Mouse (Mus musculus): Measurements from ENCODE around the gene Ttll8. TPM values are rescaled to one million over a fixed set of nuclear protein-coding genes. Genes with fewer than 3 reads are reported as not detected.

Gene Ttll8
- polyA plus RNA-seq, 1 experiment from 2014 or later: not detected

DNA sequence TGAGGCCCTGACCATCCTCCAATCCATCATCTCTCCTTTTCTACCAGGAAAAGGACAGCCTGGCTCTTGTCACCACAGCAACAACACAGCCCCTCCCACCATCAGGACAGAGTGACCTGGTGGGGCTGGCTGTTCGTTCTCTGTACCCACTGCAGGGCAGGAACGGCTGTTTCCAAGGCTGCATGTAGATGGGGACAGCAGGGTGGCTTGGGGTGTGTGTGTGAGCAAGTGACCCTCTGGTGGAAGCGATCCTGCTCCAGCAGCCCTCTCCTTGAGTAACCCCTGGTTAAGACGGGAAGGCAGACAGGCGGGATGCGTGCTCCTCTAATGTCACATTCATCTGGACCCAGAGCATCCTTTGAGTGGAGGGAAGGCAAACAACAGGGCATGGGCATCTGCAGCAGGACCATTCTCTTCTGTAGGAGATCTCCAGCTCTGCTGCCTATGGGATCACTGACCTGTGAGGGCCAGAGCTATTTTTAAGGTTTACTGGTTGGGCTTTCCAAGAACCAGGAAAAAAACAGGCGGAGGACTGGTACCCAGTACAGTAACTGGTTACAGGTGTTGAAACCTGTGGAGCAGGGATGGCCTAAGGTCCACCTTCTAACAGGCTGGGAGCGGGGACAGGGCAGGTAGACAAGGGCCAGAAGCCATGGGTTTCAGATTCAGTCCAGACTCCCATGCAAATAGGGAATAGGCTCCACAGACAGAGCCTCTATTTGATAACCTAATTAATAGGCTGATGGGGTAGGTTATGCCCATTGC lies 94.8 kb downstream of the Ttll8 start:
- H3K36me3 ChIP-seq (replicated peaks; ENCODE audit: control insufficient read depth, insufficient read depth): peaks cover 2% of the 10 kb centered on the region
- no peak for DNase-seq (ENCODE audit: low spot score)
- 68% methylated on average over 8 of the region's 8 CpGs for WGBS

DNA sequence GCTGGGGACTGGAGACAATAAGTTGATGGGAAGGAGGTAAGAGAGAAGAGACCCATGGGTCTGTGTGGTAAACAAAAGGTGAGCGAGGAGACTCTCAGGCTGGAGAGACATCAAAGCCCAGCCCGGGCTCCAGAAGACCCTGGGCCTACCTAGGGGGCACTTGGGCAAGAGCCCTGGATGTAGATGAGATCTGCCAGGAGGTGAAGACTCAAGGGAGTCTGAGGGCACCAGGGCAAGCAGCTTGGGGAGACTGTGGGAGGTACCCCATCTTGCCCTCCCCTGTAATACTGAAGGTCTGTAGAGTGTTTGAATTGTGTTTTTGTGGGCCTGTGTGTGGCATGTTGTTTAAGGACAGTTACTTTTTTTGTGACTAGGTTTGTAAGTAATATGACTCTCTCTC lies 95.5 kb downstream of the Ttll8 start:
- no peak for ATAC-seq (ENCODE audit: low FRiP score)

More for the DNA sequence above, 94.8 kb downstream of the Ttll8 start:
- Histone ChIP-seq H3K9me3 (ENCODE audit: control insufficient read depth, low read length) (no peaks in the 10 kb centered on the region), H3K4me2 (replicated peaks) (no peak overlapping the region), H3K27me3 (ENCODE audit: control insufficient read depth, insufficient read depth, low read length) (no peaks in the 10 kb centered on the region), H3K4me3 (replicated peaks; ENCODE audit: low read length) (no peak overlapping the region), H3K27ac (no peak overlapping the region), H3K4me1 (replicated peaks; ENCODE audit: control insufficient read depth, insufficient read depth, low read length) (peaks cover 9% of the 10 kb centered on the region), H3K9ac (no peak overlapping the region)
- no peak for ATAC-seq (ENCODE audit: low FRiP score)

DNA sequence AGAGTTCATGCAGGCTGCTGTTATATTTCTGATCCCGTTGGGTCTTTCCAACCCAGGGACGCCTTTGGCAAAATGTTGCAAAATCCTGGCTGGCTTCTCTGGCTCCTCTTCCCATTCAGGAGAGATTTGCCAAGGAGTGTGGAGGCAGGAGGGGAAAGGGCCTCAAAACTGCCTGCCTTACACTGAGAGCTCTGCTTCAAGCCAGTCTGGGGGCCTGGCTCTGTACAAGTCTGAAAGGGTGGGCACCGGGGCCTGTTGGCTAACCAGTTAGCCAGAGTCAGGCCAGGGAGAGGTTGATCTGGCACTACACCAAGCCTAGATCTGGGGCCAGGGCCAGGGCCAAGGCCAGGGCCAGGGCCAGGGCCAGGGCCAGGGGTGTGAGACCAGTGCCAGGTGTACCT lies 96.1 kb downstream of the Ttll8 start:
- Histone ChIP-seq H3K4me3 (replicated peaks; ENCODE audit: low read length) (no peak overlapping the region), H3K27me3 (ENCODE audit: control insufficient read depth, insufficient read depth, low read length) (no peaks in the 10 kb centered on the region), H3K9ac (no peak overlapping the region), H3K9me3 (ENCODE audit: control insufficient read depth, low read length) (no peaks in the 10 kb centered on the region), H3K27ac (no peak overlapping the region), H3K4me2 (replicated peaks) (no peak overlapping the region), H3K4me1 (replicated peaks; ENCODE audit: control insufficient read depth, insufficient read depth, low read length) (peaks cover 4% of the 10 kb centered on the region), H3K36me3 (replicated peaks; ENCODE audit: control insufficient read depth, insufficient read depth) (no peaks in the 10 kb centered on the region)
- ATAC-seq (ENCODE audit: low FRiP score) (no peak), DNase-seq (ENCODE audit: low spot score) (no peak)
- 91% methylated on average over 3 of the region's 3 CpGs for WGBS

More for the DNA sequence above, 95.5 kb downstream of the Ttll8 start:
- no peak overlapping the region for H3K4me3 ChIP-seq (replicated peaks; ENCODE audit: low read length)
- H3K9me3 ChIP-seq (ENCODE audit: control insufficient read depth, low read length): no peaks in the 10 kb centered on the region
- no peaks in the 10 kb centered on the region for H3K36me3 ChIP-seq (replicated peaks; ENCODE audit: control insufficient read depth, insufficient read depth)
- no peak for DNase-seq (ENCODE audit: low spot score)
- H3K27ac ChIP-seq: no peak overlapping the region
- no peak overlapping the region for H3K4me2 ChIP-seq (replicated peaks)
- no peak overlapping the region for H3K9ac ChIP-seq
- H3K4me1 ChIP-seq (replicated peaks; ENCODE audit: control insufficient read depth, insufficient read depth, low read length): peaks cover 4% of the 10 kb centered on the region
- no peaks in the 10 kb centered on the region for H3K27me3 ChIP-seq (ENCODE audit: control insufficient read depth, insufficient read depth, low read length)
- 86% methylated on average over 2 of the region's 2 CpGs for WGBS

DNA sequence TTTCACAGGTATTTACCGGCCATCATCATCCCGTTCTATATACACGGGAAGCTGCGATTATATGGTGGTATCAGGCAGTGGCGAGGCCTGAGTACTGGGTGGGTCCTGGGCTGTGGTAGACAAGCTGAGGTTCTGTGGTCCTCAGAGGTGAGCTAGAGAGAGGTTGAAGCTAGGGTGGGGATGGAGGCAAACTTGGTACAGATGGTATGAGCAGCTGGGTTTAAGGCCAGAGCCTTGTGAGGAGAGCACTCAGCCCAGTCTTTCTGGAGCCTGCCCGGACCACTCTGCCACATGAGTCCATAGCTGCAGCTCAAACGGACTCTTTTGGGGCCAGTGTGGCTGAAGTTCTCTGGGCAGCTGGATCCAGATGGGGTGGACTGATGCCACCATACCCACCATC lies 96.9 kb downstream of the Ttll8 start:
- Histone ChIP-seq H3K27me3 (ENCODE audit: control insufficient read depth, insufficient read depth, low read length) (no peaks in the 10 kb centered on the region), H3K9ac (no peak overlapping the region), H3K4me1 (replicated peaks; ENCODE audit: control insufficient read depth, insufficient read depth, low read length) (peaks cover 4% of the 10 kb centered on the region), H3K4me2 (replicated peaks) (no peak overlapping the region), H3K27ac (no peak overlapping the region), H3K36me3 (replicated peaks; ENCODE audit: control insufficient read depth, insufficient read depth) (no peaks in the 10 kb centered on the region), H3K9me3 (ENCODE audit: control insufficient read depth, low read length) (no peaks in the 10 kb centered on the region), H3K4me3 (replicated peaks; ENCODE audit: low read length) (no peak overlapping the region)
- no peak for ATAC-seq (ENCODE audit: low FRiP score)
- DNase-seq (ENCODE audit: low spot score): no peak
- 95% methylated on average over 7 of the region's 7 CpGs for WGBS

DNA sequence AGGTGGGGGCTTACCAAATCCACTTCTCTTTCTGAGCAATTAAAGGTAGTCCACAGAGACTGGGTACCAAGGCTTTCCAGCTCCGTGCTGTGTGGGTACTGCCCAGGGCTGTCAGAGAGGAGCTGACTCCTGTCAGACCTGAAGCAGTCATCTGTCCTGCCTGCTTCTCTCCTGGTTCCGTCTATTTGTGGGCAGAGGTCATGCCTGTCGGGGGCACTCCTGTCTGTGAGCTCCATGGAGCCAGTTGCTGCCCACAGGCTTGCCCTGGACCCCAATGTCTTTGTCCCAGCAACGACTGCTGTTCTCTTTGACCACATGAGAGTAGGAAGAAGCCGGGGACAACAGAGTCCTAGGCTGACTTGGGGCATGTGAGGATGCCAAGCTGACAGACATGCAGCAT lies 97.6 kb downstream of the Ttll8 start:
- Histone ChIP-seq H3K4me3 (replicated peaks; ENCODE audit: low read length) (no peak overlapping the region), H3K4me1 (replicated peaks; ENCODE audit: control insufficient read depth, insufficient read depth, low read length) (peaks cover 4% of the 10 kb centered on the region), H3K27ac (no peak overlapping the region), H3K4me2 (replicated peaks) (no peak overlapping the region), H3K36me3 (replicated peaks; ENCODE audit: control insufficient read depth, insufficient read depth) (no peaks in the 10 kb centered on the region), H3K27me3 (ENCODE audit: control insufficient read depth, insufficient read depth, low read length) (no peaks in the 10 kb centered on the region), H3K9me3 (ENCODE audit: control insufficient read depth, low read length) (no peaks in the 10 kb centered on the region), H3K9ac (no peak overlapping the region)
- 87% methylated on average over 5 of the region's 5 CpGs for WGBS
- DNase-seq (ENCODE audit: low spot score) (no peak), ATAC-seq (ENCODE audit: low FRiP score) (no peak)

DNA sequence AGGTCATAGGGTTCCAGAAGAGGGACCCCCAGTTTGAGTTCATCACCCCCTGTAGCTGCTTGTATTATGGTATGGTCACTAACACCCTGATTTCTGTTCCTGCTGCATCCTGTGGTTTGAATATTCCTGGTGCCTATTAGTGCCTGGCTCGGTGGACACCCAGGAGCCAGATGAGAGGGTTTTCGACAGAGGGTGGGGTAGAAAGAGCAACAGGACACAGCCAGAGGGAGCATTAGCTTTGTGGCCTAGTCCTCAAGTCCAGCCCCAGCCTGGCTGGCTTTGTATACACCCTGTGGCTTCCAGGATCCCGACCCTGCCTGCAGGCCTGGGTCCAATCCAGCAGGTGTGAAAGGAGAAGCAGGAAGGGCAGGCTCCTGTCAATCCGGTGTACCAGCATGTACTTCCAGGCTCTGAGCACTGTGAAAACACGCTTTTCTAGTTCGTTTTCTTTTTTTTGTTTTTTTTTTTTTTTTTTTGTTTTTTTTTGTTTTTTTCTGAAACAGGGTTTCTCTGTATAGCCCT lies 98.3 kb downstream of the Ttll8 start:
- Histone ChIP-seq H3K4me1 (replicated peaks; ENCODE audit: control insufficient read depth, insufficient read depth, low read length) (no peaks in the 10 kb centered on the region), H3K9me3 (ENCODE audit: control insufficient read depth, low read length) (no peaks in the 10 kb centered on the region), H3K4me2 (replicated peaks) (no peak overlapping the region), H3K27me3 (ENCODE audit: control insufficient read depth, insufficient read depth, low read length) (no peaks in the 10 kb centered on the region), H3K9ac (no peak overlapping the region), H3K4me3 (replicated peaks; ENCODE audit: low read length) (no peak overlapping the region), H3K27ac (no peak overlapping the region), H3K36me3 (replicated peaks; ENCODE audit: control insufficient read depth, insufficient read depth) (no peaks in the 10 kb centered on the region)
- DNase-seq (ENCODE audit: low spot score) (no peak), ATAC-seq (ENCODE audit: low FRiP score) (no peak)
- WGBS: 88% methylated on average over 6 of the region's 6 CpGs

DNA sequence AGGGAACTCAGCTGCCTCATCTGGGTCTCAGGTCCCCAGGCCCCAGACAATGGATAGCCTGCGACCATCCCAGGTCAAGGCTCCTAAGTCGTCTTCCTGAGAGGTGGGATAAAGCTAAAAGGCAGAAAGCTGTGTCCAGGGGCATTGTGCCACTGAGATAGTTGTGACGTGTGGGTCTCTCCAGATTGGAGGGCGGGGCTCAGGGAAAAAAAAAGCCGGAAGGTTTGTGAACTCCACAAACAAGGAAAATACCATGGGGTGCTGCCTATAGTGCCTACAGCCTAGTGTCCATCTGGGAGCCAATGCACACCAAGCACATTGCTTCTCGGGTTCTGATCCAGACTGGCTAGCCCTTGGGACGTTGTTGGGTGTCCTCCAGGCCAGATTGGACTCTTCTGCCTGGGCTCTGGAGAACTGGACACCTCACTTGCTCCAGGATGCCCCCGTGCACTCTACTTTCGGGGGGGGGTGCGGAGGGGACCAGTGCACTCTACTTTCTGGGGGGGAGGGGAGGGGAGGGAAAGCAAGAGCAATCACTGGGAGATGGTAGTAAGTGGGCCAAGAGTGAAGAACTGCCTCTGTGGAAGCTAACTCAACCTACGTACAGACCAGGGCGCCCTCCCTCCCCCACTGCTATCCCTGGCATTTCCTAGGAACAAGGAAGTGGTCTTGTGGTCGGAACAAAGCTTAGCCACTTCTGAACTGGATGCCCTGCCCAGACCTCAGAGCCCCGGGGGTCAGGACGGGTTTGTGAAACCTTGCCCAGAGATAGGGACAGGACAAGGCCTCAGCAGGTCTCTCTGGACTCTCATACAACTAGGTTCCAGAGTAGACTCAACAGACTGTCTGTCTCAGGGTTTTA lies 99.0 kb downstream of the Ttll8 start:
- no peaks in the 10 kb centered on the region for H3K9me3 ChIP-seq (ENCODE audit: control insufficient read depth, low read length)
- whole genome bisulfite sequencing: 75% methylated on average over 15 of the region's 15 CpGs
- no peak for DNase-seq (ENCODE audit: low spot score)
- no peak overlapping the region for H3K4me2 ChIP-seq (replicated peaks)
- H3K27ac ChIP-seq: no peak overlapping the region
- no peak for ATAC-seq (ENCODE audit: low FRiP score)
- H3K4me1 ChIP-seq (replicated peaks; ENCODE audit: control insufficient read depth, insufficient read depth, low read length): peaks cover 4% of the 10 kb centered on the region; the same call in 1 of the 2 replicates
- H3K9ac ChIP-seq: no peak overlapping the region
- H3K36me3 ChIP-seq (replicated peaks; ENCODE audit: control insufficient read depth, insufficient read depth): no peaks in the 10 kb centered on the region
- no peaks in the 10 kb centered on the region for H3K27me3 ChIP-seq (ENCODE audit: control insufficient read depth, insufficient read depth, low read length)
- H3K4me3 ChIP-seq (replicated peaks; ENCODE audit: low read length): no peak overlapping the region

DNA sequence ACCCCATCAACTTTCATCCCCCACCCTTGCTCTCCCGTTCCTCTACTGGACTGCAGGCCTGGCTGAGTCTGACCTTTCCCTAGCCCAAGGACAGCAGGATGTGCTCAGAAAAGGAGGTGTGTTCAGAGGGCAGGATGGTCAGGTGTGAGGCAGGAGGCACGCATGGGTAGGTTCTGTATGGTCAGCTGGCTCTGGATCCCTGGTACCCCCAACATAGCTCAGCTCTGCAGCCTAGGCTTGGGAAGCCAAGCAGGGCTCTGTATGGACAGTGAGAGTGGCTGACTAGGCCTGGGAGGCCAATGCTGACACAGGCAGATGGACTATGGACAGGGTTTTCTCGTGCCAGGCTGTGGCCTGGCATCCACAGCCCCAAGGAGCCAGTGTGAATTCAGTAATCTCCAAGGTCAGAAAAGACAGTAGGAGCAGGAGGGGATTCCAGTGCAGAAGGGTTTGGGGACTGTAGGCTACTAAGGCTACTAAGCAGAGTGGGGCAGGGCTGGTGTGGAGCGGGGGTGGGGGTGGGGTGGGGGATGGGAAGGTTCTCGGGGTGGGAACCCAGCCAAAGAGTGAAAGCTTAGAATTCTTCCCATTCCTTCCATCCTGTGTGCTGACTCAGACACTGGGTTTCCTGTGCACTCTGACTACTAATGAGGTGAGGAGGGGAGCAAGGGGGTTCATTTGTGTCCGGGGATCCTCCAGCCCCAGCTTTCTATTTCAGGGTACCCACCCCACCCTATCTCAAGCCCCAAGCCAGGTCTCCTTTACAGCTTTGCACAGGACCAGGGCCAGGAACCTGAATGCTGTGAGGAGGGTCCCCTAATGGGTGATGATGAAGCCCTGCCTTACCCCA lies 99.9 kb downstream of the Ttll8 start:
- Histone ChIP-seq H3K9ac (no peak overlapping the region), H3K36me3 (replicated peaks; ENCODE audit: control insufficient read depth, insufficient read depth) (no peaks in the 10 kb centered on the region), H3K4me1 (replicated peaks; ENCODE audit: control insufficient read depth, insufficient read depth, low read length) (peaks cover 6% of the 10 kb centered on the region; the same call in 1 of the 2 replicates), H3K27ac (no peak overlapping the region), H3K4me2 (replicated peaks) (no peak overlapping the region), H3K27me3 (ENCODE audit: control insufficient read depth, insufficient read depth, low read length) (no peaks in the 10 kb centered on the region), H3K9me3 (ENCODE audit: control insufficient read depth, low read length) (no peaks in the 10 kb centered on the region), H3K4me3 (replicated peaks; ENCODE audit: low read length) (no peak overlapping the region)
- ATAC-seq (ENCODE audit: low FRiP score) (no peak), DNase-seq (ENCODE audit: low spot score) (no peak)
- WGBS: 47% methylated on average over 6 of the region's 6 CpGs

Measured in hindbrain, embryonic 14.5 days (tissue).